Mouse (Mus musculus): Measurements from ENCODE around the gene Scn9a. TPM values are rescaled to one million over a fixed set of nuclear protein-coding genes. Genes with fewer than 3 reads are reported as not detected.

Scn9a gene
- total RNA-seq, 2 experiments from 2014 or later, result 3.2 to 3.7 TPM

GRCm38 (mm10) chr2:66464874-66465458 lies 169.8 kb downstream of the Scn9a start:
- DNase-seq (ENCODE audit: low spot score in 2 of 2), result no peak

- no peak for DNase-seq (ENCODE audit: low spot score in 2 of 2)
These were observed 170.8 kb downstream of the Scn9a start for GRCm38 (mm10) chr2:66463916-66464315.

GRCm38 (mm10) chr2:66462458-66462857 lies 172.3 kb downstream of the Scn9a start:
- no peak for DNase-seq (ENCODE audit: low spot score in 2 of 2)

- DNase-seq (ENCODE audit: low spot score in 2 of 2), result peak; percentile 24 to 44
These were observed 194.1 kb downstream of the Scn9a start, which contains the start of gene Scn1a for GRCm38 (mm10) chr2:66440711-66441110. Gene Scn1a (minus strand): TSS chr2:66440840.

- DNase-seq (ENCODE audit: low spot score in 2 of 2), result peak; percentile 14 to 40
These were observed 194.8 kb downstream of the Scn9a start for GRCm38 (mm10) chr2:66439764-66440471.

- DNase-seq (ENCODE audit: low spot score in 2 of 2), result no peak
These were observed 198.5 kb downstream of the Scn9a start for GRCm38 (mm10) chr2:66436286-66436685.

Other genes starting within 250 kb of the Scn9a start
- 100 to 1,000 TPM; 102 to 126 TPM for gene Scn1a, start 194.1 kb downstream of the Scn9a start, total RNA-seq (2021)
- 1 to 10 TPM; 2.9 to 4.5 TPM for gene Scn7a, start 150.0 kb upstream of the Scn9a start, total RNA-seq (2021)

Data from left cerebral cortex, adult 18-20 months (tissue).